Mouse (Mus musculus) G1E (cell line): ENCODE measurements at regions not wholly inside any gene's neighbourhood (a gene's known extent, or its start where the extent isn't known, plus 50 kb on each side); places are given as distances from the start of the nearest gene placed in this dataset.

ENCODE experiments used
- CTCF ChIP-seq: IDR thresholded peaks from 2 replicates; pipeline ENCODE4 v1.5.1; 2012; ENCODE audit warnings: low read depth, low read length, inconsistent platforms, mixed read lengths
- POLR2AphosphoS5 ChIP-seq: IDR thresholded peaks from 2 replicates; pipeline ENCODE4 v1.6.1; 2012; ENCODE audit warnings: low read depth, low read length, inconsistent platforms; ENCODE audit not compliant: insufficient replicate concordance

DNA sequence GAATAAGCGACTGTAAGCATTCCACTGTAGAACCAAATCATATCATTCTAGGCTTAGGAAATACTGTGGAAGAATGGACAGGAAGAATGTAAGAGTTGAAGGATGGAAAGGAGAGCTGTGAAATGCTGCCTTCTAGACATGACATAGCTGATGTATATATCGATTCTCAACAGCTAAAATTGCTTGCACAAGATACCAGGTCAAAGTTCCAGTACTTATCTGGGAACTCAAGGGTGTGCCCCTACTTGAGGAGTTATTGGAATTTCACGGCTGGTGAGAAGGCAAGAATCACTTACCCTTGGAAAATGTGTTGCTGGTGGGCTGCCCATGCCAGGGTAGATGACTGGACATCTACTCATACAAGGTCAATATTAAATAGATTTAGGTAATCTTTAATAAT, 322.0 kb downstream of the Kif20b start:
- TF ChIP-seq CTCF (no peak), POLR2AphosphoS5 (no peak)
